ENCODE assay signal across 18 mouse cellular contexts in genomic region chr7:13053001-13053400, GRCm38 (mm10). TPM values are rescaled to one million over a fixed set of nuclear protein-coding genes. Genes with fewer than 3 reads are reported as not detected.
DNase-seq lines count a peak whose midpoint lies in the region; ATAC-seq and TF ChIP-seq lines count a peak whose summit lies in the region.
"Had no signal": no experiment of that assay in that cellular context is flagged by ENCODE, and none has a peak within 500 bp of the region (broad histone marks: within the 10 kb centered on the region; RNA-seq: fewer than 3 reads in every experiment).

No protein-coding gene starts in this region.

- no peak overlapping the region for H3K9ac ChIP-seq in heart, embryonic 12.5 days
- no peak overlapping the region for H3K9ac ChIP-seq in neural tube, embryonic 15.5 days (replicated peaks)

- peaks cover 5% of the 10 kb centered on the region; the same call in 1 of the 2 replicates for H3K36me3 ChIP-seq in heart, embryonic 12.5 days
- H3K36me3 ChIP-seq in testis, adult 2 months (ENCODE audit: control insufficient read depth, insufficient read depth, low read length) = no peaks in the 10 kb centered on the region
- H3K36me3 ChIP-seq in neural tube, embryonic 15.5 days = peaks cover 3% of the 10 kb centered on the region; the same call in 1 of the 2 replicates
- H3K36me3 ChIP-seq: forebrain, embryonic 15.5 days; heart, embryonic 13.5 days had no signal

- DNase-seq in cerebellum, adult 2 months = peak; percentile 17 to 18
- no peak for DNase-seq in cerebellum, postnatal 4 days (ENCODE audit: low spot score in 2 of 2)
- DNase-seq in heart, adult 11 months = peak; percentile 75
- DNase-seq in testis, postnatal 14 days (ENCODE audit: low spot score) = no peak
- no peak for DNase-seq in ovary, adult 18-20 months (ENCODE audit: low spot score)
- DNase-seq: adrenal gland, postnatal 10 days; gastrocnemius, postnatal 14 days; heart, postnatal 36 days had no signal

- no peak for TF ChIP-seq CTCF in cerebellum, adult 2 months (IDR thresholded peaks at IDR 0.05; ENCODE audit: borderline replicate concordance, insufficient read depth, low read depth, low read length)
- TF ChIP-seq CTCF in testis, adult 2 months (IDR thresholded peaks at IDR 0.05; ENCODE audit: control insufficient read depth, insufficient read depth, insufficient replicate concordance, low read depth, low read length) = no peak

- H3K9me3 ChIP-seq in heart, embryonic 12.5 days (replicated peaks) = no peaks in the 10 kb centered on the region
- no peaks in the 10 kb centered on the region for H3K9me3 ChIP-seq in neural tube, embryonic 15.5 days (replicated peaks)
- H3K9me3 ChIP-seq: forebrain, embryonic 15.5 days; heart, embryonic 13.5 days had no signal

- H3K4me2 ChIP-seq in heart, embryonic 12.5 days = no peak overlapping the region
- 0 out of 2 replicates have a peak overlapping the region, but pooled peaks have one; percentile 65 for H3K4me2 ChIP-seq in neural tube, embryonic 15.5 days

- TF ChIP-seq POLR2A in cerebellum, adult 2 months (IDR thresholded peaks at IDR 0.05; ENCODE audit: borderline replicate concordance, insufficient read depth, low read length) = no peak
- no peak for TF ChIP-seq POLR2A in testis, adult 2 months (IDR thresholded peaks at IDR 0.05; ENCODE audit: control insufficient read depth, low read depth, low read length)

- H3K4me3 ChIP-seq in cerebellum, adult 2 months (replicated peaks; ENCODE audit: insufficient read depth, low read depth, low read length) = no peak overlapping the region
- no peak overlapping the region for H3K4me3 ChIP-seq in heart, embryonic 12.5 days
- H3K4me3 ChIP-seq in testis, adult 2 months (ENCODE audit: control insufficient read depth, low read depth, low read length) = peak overlapping the region; percentile 15
- H3K4me3 ChIP-seq in neural tube, embryonic 15.5 days (replicated peaks) = no peak overlapping the region

- no peak for ATAC-seq in heart, embryonic 12.5 days (ENCODE audit: insufficient number of reproducible peaks, low FRiP score)
- no peak for ATAC-seq in neural tube, embryonic 15.5 days (ENCODE audit: low FRiP score)
- ATAC-seq: forebrain, embryonic 15.5 days; hindbrain, embryonic 16.5 days had no signal

- no peaks in the 10 kb centered on the region for H3K27me3 ChIP-seq in cerebellum, adult 2 months (ENCODE audit: control insufficient read depth, insufficient read depth, low read length)
- H3K27me3 ChIP-seq in heart, embryonic 12.5 days (replicated peaks) = no peaks in the 10 kb centered on the region
- no peaks in the 10 kb centered on the region for H3K27me3 ChIP-seq in testis, adult 2 months (ENCODE audit: control insufficient read depth, insufficient read depth, low read length)
- no peaks in the 10 kb centered on the region for H3K27me3 ChIP-seq in neural tube, embryonic 15.5 days (replicated peaks)
- H3K27me3 ChIP-seq: forebrain, embryonic 15.5 days; heart, embryonic 13.5 days had no signal

- no peak overlapping the region for H3K27ac ChIP-seq in cerebellum, adult 2 months (ENCODE audit: insufficient read depth, low read length)
- no peak overlapping the region for H3K27ac ChIP-seq in heart, embryonic 12.5 days (ENCODE audit: poor library complexity, severe bottlenecking)
- no peak overlapping the region for H3K27ac ChIP-seq in testis, adult 2 months (ENCODE audit: control insufficient read depth, insufficient read depth, low read depth, low read length)
- no peak overlapping the region for H3K27ac ChIP-seq in neural tube, embryonic 15.5 days (replicated peaks)
- H3K27ac ChIP-seq: forebrain, embryonic 15.5 days; heart, embryonic 13.5 days had no signal

- no peaks in the 10 kb centered on the region for H3K4me1 ChIP-seq in cerebellum, adult 2 months (ENCODE audit: control insufficient read depth, insufficient read depth, low read length)
- no peaks in the 10 kb centered on the region for H3K4me1 ChIP-seq in heart, embryonic 12.5 days (replicated peaks)
- H3K4me1 ChIP-seq in testis, adult 2 months (ENCODE audit: control insufficient read depth, insufficient read depth, low read length) = peaks cover 10% of the 10 kb centered on the region
- peaks cover 12% of the 10 kb centered on the region for H3K4me1 ChIP-seq in neural tube, embryonic 15.5 days

- 85% methylated on average over 13 of the region's 13 CpGs for WGBS in cerebellum, adult 2 months
- 86% methylated on average over 13 of the region's 13 CpGs for WGBS in heart, embryonic 12.5 days
- WGBS in neural tube, embryonic 15.5 days = 90% methylated on average over 13 of the region's 13 CpGs

RNA-seq across cellular contexts. Expression of gene Mzf1, which starts 1.6 kb away (rescaled TPM):
- polyA plus RNA-seq in cerebellum, adult 2 months (2012; rRNA removed) = 4.6 TPM in 2 replicates
- 2.0 and 2.3 TPM in 2 replicates for polyA plus RNA-seq in heart, embryonic 12.5 days (2016; fragmentation: Nextera tagmentation; extraction: Ambion mirVana)
- polyA plus RNA-seq in testis, adult 2 months (2012; rRNA removed) = 7.5 and 8.2 TPM in 2 replicates
- 7.7 and 8.8 TPM in 2 replicates for polyA plus RNA-seq in neural tube, embryonic 15.5 days (2015; fragmentation: Nextera tagmentation; extraction: Ambion mirVana)

RNA-seq across cellular contexts. Expression of gene Ube2m, which starts 14.9 kb away (rescaled TPM):
- polyA plus RNA-seq in cerebellum, adult 2 months (2012; rRNA removed) = 376 and 405 TPM in 2 replicates
- 160 and 170 TPM in 2 replicates for polyA plus RNA-seq in heart, embryonic 12.5 days (2016; fragmentation: Nextera tagmentation; extraction: Ambion mirVana)
- 377 and 399 TPM in 2 replicates for polyA plus RNA-seq in testis, adult 2 months (2012; rRNA removed)
- 129 and 149 TPM in 2 replicates for polyA plus RNA-seq in neural tube, embryonic 15.5 days (2015; fragmentation: Nextera tagmentation; extraction: Ambion mirVana)

RNA-seq across cellular contexts. Expression of gene Chmp2a, which starts 18.4 kb away (rescaled TPM):
- 258 and 264 TPM in 2 replicates for polyA plus RNA-seq in cerebellum, adult 2 months (2012; rRNA removed)
- polyA plus RNA-seq in heart, embryonic 12.5 days (2016; fragmentation: Nextera tagmentation; extraction: Ambion mirVana) = 127 and 131 TPM in 2 replicates
- polyA plus RNA-seq in testis, adult 2 months (2012; rRNA removed) = 107 and 115 TPM in 2 replicates
- 165 and 170 TPM in 2 replicates for polyA plus RNA-seq in neural tube, embryonic 15.5 days (2015; fragmentation: Nextera tagmentation; extraction: Ambion mirVana)

RNA-seq across cellular contexts. Expression of gene Vmn1r85, which starts 42.0 kb away (rescaled TPM):
- not detected in 2 replicates for polyA plus RNA-seq in cerebellum, adult 2 months (2012; rRNA removed)
- not detected in 2 replicates for polyA plus RNA-seq in heart, embryonic 12.5 days (2016; fragmentation: Nextera tagmentation; extraction: Ambion mirVana)
- not detected in 2 replicates for polyA plus RNA-seq in testis, adult 2 months (2012; rRNA removed)
- polyA plus RNA-seq in neural tube, embryonic 15.5 days (2015; fragmentation: Nextera tagmentation; extraction: Ambion mirVana) = 0.12 and 0.20 TPM in 2 replicates
- polyA plus RNA-seq: embryonic facial prominence, embryonic 14.5 days; gonadal fat pad, adult 2 months; heart, embryonic 13.5 days; heart, postnatal 0 days; intestine, embryonic 14.5 days had no signal

RNA-seq across cellular contexts. Expression of gene Zbtb45, which starts 43.2 kb away (rescaled TPM):
- 31.9 and 33.5 TPM in 2 replicates for polyA plus RNA-seq in cerebellum, adult 2 months (2012; rRNA removed)
- 16.2 and 18.7 TPM in 2 replicates for polyA plus RNA-seq in heart, embryonic 12.5 days (2016; fragmentation: Nextera tagmentation; extraction: Ambion mirVana)
- 4.3 and 5.6 TPM in 2 replicates for polyA plus RNA-seq in testis, adult 2 months (2012; rRNA removed)
- 37.6 and 38.7 TPM in 2 replicates for polyA plus RNA-seq in neural tube, embryonic 15.5 days (2015; fragmentation: Nextera tagmentation; extraction: Ambion mirVana)

Comparison
In these comparisons a context has a peak if more than half of its experiments do, and no peak if none do; other contexts are left out.
1. DNase-seq: peak in cerebellum, adult 2 months (2 of 2) and heart, adult 11 months (single experiment); none in cerebellum, postnatal 4 days (0 of 2), testis, postnatal 14 days (single experiment) and ovary, adult 18-20 months (single experiment).